Mouse (Mus musculus) layer of hippocampus, postnatal 25 days (tissue): ENCODE data around the gene March10. TPM values are rescaled to one million over a fixed set of nuclear protein-coding genes. Genes with fewer than 3 reads are reported as not detected.

Source experiments
- DNase-seq, 2 experiments: peaks; one replicate each; pipeline ENCODE4 v3.0.0; 2022; ENCODE audit warnings: mixed read lengths in 2 of 2, low spot score in 1 of 2; ENCODE audit errors: extremely low spot score in 1 of 2
- total RNA-seq, 2 experiments: library from RNA; stranded (reverse); gene quantifications; 2 replicates each; pipeline ENCODE4 v1.2.3; 2021

Gene March10
- total RNA-seq, 2 experiments from 2014 or later, result 0.22 to 0.94 TPM

- DNase-seq, result no peak
Measured at GRCm38 (mm10) chr11:105467266-105467665, 10.7 kb upstream of the March10 start.

- no peak for DNase-seq
Measured at GRCm38 (mm10) chr11:105466756-105467155, 10.2 kb upstream of the March10 start.

DNA sequence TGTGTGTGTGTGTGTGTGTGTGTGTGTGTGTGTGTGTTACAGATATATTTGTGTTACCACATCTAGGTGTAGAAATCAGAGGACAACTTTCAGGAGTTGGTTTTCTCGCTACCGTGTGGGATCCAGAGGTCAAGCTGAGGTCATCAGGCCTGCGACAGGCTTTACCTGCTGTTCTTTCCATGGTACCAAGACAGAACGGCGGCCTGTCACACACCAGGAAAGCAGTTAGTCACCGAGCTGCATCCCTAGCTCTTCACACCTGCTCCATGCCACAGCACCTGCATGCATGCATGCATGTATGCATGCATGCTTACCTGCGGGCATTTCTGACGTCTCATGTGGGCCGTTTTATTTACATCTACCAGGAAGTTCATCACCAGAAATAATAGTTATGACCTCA lies 9.0 kb upstream of the March10 start:
- DNase-seq, result no peak

DNA sequence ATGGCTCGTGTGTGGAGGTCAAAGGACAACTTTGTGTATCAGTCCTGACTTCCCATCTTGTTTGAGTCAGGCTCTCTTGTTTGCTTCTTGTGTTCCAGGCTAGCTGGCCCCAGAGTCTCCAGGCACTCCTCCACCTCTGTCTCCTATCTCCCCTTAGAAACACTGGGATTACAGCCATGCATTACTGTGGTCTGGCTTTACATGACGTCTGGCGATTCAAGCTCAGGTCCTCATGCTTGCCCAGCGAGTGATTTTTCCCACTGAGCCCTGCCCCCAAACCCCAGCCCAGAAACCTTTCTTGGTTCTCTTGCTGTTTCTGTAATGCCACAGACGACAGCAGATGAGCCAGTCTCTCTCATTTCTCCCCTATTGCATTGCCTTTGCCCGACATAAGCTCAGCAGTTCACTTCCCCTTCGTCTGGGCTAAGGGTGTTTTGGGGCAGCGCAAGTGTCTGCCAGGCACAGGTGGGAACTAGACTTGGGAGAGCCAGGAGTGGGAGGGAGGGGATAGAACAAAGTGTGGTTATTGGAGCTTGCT lies 8.0 kb upstream of the March10 start:
- DNase-seq, result no peak

DNA sequence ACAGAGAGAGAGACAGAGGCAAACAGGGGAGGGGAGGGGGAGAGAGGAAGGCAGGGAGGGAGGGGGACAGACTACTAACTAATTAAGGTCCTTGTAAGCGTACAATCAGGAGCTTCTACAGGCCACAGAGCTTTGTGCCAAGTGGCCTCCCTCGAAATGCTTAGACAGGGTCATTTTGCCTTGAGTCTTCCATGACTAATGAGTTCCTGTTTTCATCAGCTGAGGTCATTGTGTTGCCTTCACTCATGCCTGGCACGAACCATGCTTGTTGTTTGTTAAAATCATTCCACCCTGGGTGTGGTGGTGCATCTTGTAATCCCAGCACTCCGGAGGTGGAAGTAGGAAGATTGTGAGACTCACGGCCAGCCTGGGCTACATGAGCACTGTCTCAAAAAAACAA lies 3.4 kb upstream of the March10 start:
- DNase-seq, result no peak

- no peak for DNase-seq
Measured at GRCm38 (mm10) chr11:105457041-105457440, 506 bp upstream of the March10 start.

DNA sequence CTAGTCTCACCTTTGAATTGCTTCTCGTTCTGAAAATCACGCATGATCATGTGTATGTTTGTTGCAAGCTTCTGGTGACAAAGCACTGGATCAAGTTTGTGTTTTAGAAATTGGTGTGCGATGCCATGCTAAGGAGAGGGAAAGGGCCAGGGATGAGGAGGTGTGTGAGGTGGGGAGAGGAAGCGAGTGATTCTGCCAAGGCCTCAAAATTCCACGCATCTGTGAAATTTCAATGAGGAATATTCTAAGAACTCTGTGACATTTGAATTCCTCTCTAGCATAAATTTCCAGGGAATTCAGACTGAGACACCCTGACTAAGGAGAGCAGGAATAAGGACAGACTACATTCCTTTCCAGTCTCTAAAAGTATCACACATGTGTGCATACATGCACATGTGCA lies 1.4 kb downstream of the March10 start:
- DNase-seq, result no peak

DNA sequence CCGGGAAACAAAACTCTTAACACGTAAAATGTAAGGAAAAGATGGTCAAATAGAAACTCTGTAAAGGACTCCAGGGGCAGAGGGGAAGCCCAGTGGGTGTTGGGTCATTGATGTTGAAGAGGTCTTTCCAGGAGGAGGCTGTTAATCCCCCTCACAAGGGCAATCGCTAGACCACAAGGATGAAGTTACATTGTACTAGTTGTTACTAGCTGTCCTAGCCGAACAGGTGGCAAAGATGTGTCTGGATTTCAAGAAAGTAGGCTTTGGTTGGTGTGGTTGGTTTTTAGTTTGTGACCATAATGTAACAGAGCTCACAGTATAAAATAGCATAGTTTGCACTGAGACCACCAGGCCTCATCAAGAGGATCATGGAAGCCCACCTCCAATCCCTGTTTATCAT lies 3.5 kb downstream of the March10 start:
- DNase-seq, result no peak

GRCm38 (mm10) chr11:105452504-105452903 lies 4.0 kb downstream of the March10 start:
- no peak for DNase-seq

GRCm38 (mm10) chr11:105451553-105452135 lies 4.9 kb downstream of the March10 start:
- no peak for DNase-seq

- no peak for DNase-seq
Measured at GRCm38 (mm10) chr11:105449581-105450315, 6.8 kb downstream of the March10 start.

DNA sequence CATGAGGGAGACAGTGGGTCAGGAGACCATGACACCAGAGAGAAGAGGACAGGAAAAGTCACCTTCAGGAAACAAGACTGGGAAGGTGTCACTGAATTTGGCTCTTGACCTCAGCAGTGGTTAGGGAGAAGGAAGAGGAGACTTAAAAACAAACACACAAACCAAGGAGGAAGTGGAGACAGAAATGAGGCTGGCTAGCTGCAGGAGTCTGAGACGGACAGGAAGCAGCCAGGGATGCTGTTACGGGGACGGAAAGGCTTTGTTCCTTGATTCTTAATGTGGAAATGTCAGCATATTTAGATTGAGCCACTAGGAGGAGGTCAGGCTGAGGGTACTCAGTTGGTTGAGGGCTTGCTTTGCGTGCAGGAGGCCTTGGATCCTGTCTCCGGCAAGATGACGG lies 8.9 kb downstream of the March10 start:
- no peak for DNase-seq

DNA sequence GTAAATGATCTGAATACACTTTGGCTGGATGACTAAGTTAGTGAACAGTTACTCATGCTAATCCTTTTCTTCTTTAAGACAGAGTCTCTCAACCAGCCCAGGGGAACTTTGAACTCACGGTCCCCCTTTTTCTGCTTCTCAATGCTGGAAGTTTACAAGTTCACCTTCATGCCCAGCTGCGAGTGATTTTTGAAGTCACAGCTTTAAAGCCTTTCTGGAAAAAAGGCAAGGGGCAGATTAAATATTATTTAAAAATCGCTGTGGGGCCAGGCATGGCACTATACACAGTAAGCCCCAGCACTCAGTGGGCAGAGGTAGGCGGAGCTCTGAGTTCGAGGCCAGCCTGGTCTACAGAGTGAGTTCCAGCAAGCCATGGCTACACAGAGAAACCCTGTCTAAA lies 10.3 kb downstream of the March10 start:
- no peak for DNase-seq

DNA sequence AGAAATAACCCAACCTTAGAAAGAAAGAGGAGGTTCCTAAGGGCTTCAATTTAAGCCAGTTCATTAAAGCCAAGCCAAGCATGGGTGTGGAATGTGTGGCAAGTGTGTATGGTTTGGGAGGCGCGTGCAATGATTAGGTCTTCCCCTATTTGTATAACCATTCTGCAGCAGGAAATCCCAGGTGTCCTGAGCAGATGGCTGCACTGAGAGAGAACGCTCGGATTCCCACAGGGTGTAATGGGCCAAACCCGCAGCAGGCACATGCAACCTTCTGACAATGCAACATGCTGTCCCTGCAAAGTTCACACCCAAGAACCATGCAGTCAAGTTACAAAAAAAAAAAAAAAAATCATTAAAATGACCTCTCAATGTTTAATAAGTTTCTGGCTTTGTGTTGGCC lies 10.8 kb downstream of the March10 start:
- DNase-seq, result no peak

GRCm38 (mm10) chr11:105444929-105445328 lies 11.6 kb downstream of the March10 start:
- no peak for DNase-seq

GRCm38 (mm10) chr11:105443505-105443904 lies 13.0 kb downstream of the March10 start:
- DNase-seq, result no peak

DNA sequence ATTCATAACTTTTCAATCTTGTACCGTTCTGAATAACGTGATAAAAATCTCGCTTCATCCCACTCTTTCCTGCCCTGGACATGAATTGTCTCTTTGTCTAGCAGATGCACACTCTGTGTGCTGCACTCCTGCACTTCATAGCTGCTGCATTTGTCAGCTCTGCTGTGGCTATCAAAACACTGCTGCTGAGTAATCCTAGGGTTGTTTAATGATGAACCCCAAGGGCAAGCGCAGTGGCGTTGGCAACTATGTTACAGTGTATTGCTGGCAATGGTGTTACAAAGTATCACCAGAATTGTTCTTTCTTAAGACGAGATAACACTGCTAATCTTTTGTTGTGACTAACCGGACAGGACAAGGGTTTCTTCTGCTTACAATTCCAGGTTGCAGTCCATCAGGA lies 16.7 kb downstream of the March10 start:
- DNase-seq, result no peak

- no peak for DNase-seq
Measured at GRCm38 (mm10) chr11:105438907-105439306, 17.6 kb downstream of the March10 start.

DNA sequence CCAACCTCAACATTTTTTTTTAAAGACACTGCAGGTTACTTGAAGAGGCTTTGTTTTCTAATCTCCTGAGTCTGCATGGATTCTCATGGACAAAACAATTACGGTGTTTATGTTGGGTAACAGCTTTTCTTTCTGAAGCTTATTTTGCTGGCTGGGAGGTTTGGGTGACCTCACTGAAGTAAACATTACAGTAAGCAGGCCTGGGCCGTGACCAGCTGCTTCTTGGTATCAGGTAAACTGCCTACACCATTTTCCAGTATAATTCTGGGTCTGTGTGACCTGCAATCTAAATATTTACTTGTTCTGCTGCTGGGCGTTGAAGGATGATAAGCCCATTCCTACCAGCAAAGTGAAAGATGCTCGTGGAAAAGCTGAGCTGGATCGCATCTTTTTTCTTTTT lies 30.1 kb downstream of the March10 start:
- DNase-seq, result no peak

- DNase-seq, result no peak
Measured at GRCm38 (mm10) chr11:105424643-105425042, 31.9 kb downstream of the March10 start.

- DNase-seq, result no peak
Measured at GRCm38 (mm10) chr11:105420671-105421450, 35.7 kb downstream of the March10 start.
